Mouse (Mus musculus): ENCODE measurements around the gene Acap3. TPM values are rescaled to one million over a fixed set of nuclear protein-coding genes. Genes with fewer than 3 reads are reported as not detected.
A peak's percentile ranks its signal among the peaks of the same experiment; 100 is the strongest.

The Acap3 gene
- 68.8 and 74.6 TPM in 2 replicates for polyA plus RNA-seq (2015; fragmentation: Nextera tagmentation; extraction: Ambion mirVana)

DNA sequence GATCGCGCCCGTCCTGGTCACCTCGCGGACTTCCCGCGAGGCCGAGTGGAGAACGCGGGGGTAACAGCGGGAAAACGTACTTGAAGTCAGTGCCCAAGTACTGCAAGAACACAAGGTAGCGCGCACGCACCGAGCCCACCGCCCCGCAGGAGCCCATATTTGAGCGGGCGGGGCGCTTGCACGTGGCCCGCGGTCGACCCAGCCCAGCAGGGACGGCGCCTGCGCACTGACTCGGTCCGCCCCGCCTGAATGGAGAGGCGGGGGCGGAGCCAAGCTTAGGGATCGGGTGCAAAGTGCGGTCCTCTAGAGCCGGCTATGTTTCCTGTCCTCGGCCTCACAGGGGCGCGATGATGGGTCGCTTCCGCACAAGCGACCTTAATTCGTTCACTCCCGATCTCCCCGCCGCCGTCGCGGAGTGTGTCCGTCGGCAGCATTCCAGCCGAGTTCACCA lies at the start of gene Acap3, which contains the start of gene Pusl1:
Acap3 (plus strand) TSS at position 272 of the 451 bp plus-strand sequence.
Pusl1 (minus strand) TSS at position 231 of the 451 bp plus-strand sequence.
- peaks cover 43% of the 10 kb centered on the region for H3K36me3 ChIP-seq
- H3K9me3 ChIP-seq: no peaks in the 10 kb centered on the region
- H3K4me2 ChIP-seq: peak within 1 kb of the TSS; percentile 99
- WGBS: under 1% methylated on average over 52 of the region's 52 CpGs
- H3K4me3 ChIP-seq: peak within 1 kb of the TSS; percentile 87
- H3K27ac ChIP-seq (replicated peaks): peak within 1 kb of the TSS; percentile 100
- peak within 1 kb of the TSS; percentile 95 for H3K9ac ChIP-seq
- ATAC-seq (ENCODE audit: low FRiP score, low read depth): peak; percentile 86
- no peaks in the 10 kb centered on the region for H3K27me3 ChIP-seq
- H3K4me1 ChIP-seq (replicated peaks): peaks cover 52% of the 10 kb centered on the region

DNA sequence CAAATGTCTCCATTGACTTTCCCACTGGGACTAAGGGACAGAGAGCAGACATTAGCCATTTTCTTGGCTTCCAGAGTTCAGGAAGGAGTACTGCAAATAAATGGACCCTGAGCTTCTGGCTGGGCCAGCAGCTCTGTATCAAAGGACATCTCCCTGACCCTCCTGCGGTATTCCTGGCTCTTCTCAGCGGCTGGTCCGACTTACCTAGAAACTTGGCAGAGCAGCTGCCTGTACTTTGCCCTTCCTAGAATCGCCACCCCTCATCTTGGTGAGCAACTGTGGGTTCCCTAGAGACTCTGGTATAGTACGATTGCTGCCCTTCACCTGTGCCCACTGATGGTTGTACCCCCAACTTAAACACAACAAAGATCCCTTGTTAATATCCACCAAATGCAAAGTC lies 48.4 kb upstream of the Acap3 start:
- no peaks in the 10 kb centered on the region for H3K36me3 ChIP-seq
- no peak overlapping the region for H3K9ac ChIP-seq
- 88% methylated on average over 5 of the region's 5 CpGs for WGBS
- no peaks in the 10 kb centered on the region for H3K9me3 ChIP-seq
- H3K27ac ChIP-seq (replicated peaks): no peak overlapping the region
- ATAC-seq (ENCODE audit: low FRiP score, low read depth): no peak
- H3K4me3 ChIP-seq: no peak overlapping the region
- peaks cover 6% of the 10 kb centered on the region for H3K27me3 ChIP-seq
- H3K4me1 ChIP-seq (replicated peaks): peaks cover 24% of the 10 kb centered on the region
- H3K4me2 ChIP-seq: no peak overlapping the region

- peaks cover 45% of the 10 kb centered on the region for H3K4me1 ChIP-seq (replicated peaks)
- H3K4me3 ChIP-seq: peak within 1 kb of the TSS; percentile 51
- no peaks in the 10 kb centered on the region for H3K36me3 ChIP-seq
- no peaks in the 10 kb centered on the region for H3K27me3 ChIP-seq
- WGBS: 5% methylated on average over 28 of the region's 65 CpGs
- ATAC-seq (ENCODE audit: low FRiP score, low read depth): peak; percentile 88
- peak within 1 kb of the TSS; percentile 96 for H3K9ac ChIP-seq
- H3K4me2 ChIP-seq: peak within 1 kb of the TSS; percentile 84
- peak within 1 kb of the TSS; percentile 85 for H3K27ac ChIP-seq (replicated peaks)
- no peaks in the 10 kb centered on the region for H3K9me3 ChIP-seq
Measured at GRCm38 (mm10) chr4:155846871-155847578, 44.6 kb upstream of the Acap3 start, which contains the start of gene Dvl1. Dvl1 (plus strand) TSS chr4:155847402.

- Histone ChIP-seq H3K27me3 (no peaks in the 10 kb centered on the region), H3K36me3 (no peaks in the 10 kb centered on the region), H3K9ac (peak overlapping the region; percentile 96), H3K27ac (replicated peaks) (peak overlapping the region; percentile 85), H3K9me3 (no peaks in the 10 kb centered on the region), H3K4me3 (peak overlapping the region; percentile 51), H3K4me1 (replicated peaks) (peaks cover 45% of the 10 kb centered on the region), H3K4me2 (peak overlapping the region; percentile 84)
- under 1% methylated on average over 60 of the region's 69 CpGs for WGBS
- ATAC-seq (ENCODE audit: low FRiP score, low read depth): peak; percentile 63; the same call in 1 of the 2 replicates
Measured at GRCm38 (mm10) chr4:155847591-155848352, 43.9 kb upstream of the Acap3 start.

GRCm38 (mm10) chr4:155848434-155849095 lies 43.1 kb upstream of the Acap3 start:
- Histone ChIP-seq H3K36me3 (no peaks in the 10 kb centered on the region), H3K27ac (replicated peaks) (no peak overlapping the region), H3K27me3 (no peaks in the 10 kb centered on the region), H3K9me3 (no peaks in the 10 kb centered on the region), H3K9ac (peak overlapping the region; percentile 96), H3K4me2 (peak overlapping the region; percentile 84), H3K4me3 (peak overlapping the region; percentile 51), H3K4me1 (replicated peaks) (peaks cover 45% of the 10 kb centered on the region)
- no peak for ATAC-seq (ENCODE audit: low FRiP score, low read depth)
- 57% methylated on average over 7 of the region's 7 CpGs for WGBS

- Histone ChIP-seq H3K9me3 (no peaks in the 10 kb centered on the region), H3K4me3 (0 out of 2 replicates have a peak overlapping the region, but pooled peaks have one; percentile 51), H3K4me2 (peak overlapping the region; percentile 84), H3K9ac (no peak overlapping the region), H3K36me3 (no peaks in the 10 kb centered on the region), H3K4me1 (replicated peaks) (peaks cover 45% of the 10 kb centered on the region), H3K27ac (replicated peaks) (no peak overlapping the region), H3K27me3 (no peaks in the 10 kb centered on the region)
- 85% methylated on average over 2 of the region's 2 CpGs for WGBS
- no peak for ATAC-seq (ENCODE audit: low FRiP score, low read depth)
Measured at GRCm38 (mm10) chr4:155849391-155849790, 42.2 kb upstream of the Acap3 start.

GRCm38 (mm10) chr4:155849792-155850451 lies 41.7 kb upstream of the Acap3 start:
- 0 out of 2 replicates have a peak overlapping the region, but pooled peaks have one; percentile 84 for H3K4me2 ChIP-seq
- no peak overlapping the region for H3K27ac ChIP-seq (replicated peaks)
- 91% methylated on average over 3 of the region's 3 CpGs for WGBS
- peaks cover 4% of the 10 kb centered on the region; the same call in 1 of the 2 replicates for H3K36me3 ChIP-seq
- no peak overlapping the region for H3K4me3 ChIP-seq
- no peak overlapping the region for H3K9ac ChIP-seq
- peaks cover 45% of the 10 kb centered on the region for H3K4me1 ChIP-seq (replicated peaks)
- H3K27me3 ChIP-seq: no peaks in the 10 kb centered on the region
- no peaks in the 10 kb centered on the region for H3K9me3 ChIP-seq
- no peak for ATAC-seq (ENCODE audit: low FRiP score, low read depth)

- no peak overlapping the region for H3K4me3 ChIP-seq
- WGBS: 92% methylated on average over 3 of the region's 3 CpGs
- H3K36me3 ChIP-seq: peaks cover 19% of the 10 kb centered on the region; the same call in 1 of the 2 replicates
- no peaks in the 10 kb centered on the region for H3K27me3 ChIP-seq
- ATAC-seq (ENCODE audit: low FRiP score, low read depth): no peak
- H3K4me2 ChIP-seq: no peak overlapping the region
- H3K9ac ChIP-seq: no peak overlapping the region
- H3K4me1 ChIP-seq (replicated peaks): peaks cover 43% of the 10 kb centered on the region
- no peaks in the 10 kb centered on the region for H3K9me3 ChIP-seq
- no peak overlapping the region for H3K27ac ChIP-seq (replicated peaks)
Measured at GRCm38 (mm10) chr4:155851368-155851767, 40.3 kb upstream of the Acap3 start.

- Histone ChIP-seq H3K4me1 (replicated peaks) (peaks cover 38% of the 10 kb centered on the region), H3K4me2 (no peak overlapping the region), H3K27me3 (no peaks in the 10 kb centered on the region), H3K9me3 (no peaks in the 10 kb centered on the region), H3K27ac (replicated peaks) (no peak overlapping the region), H3K4me3 (no peak overlapping the region), H3K36me3 (peaks cover 24% of the 10 kb centered on the region; the same call in 1 of the 2 replicates), H3K9ac (no peak overlapping the region)
- no peak for ATAC-seq (ENCODE audit: low FRiP score, low read depth)
- WGBS: 62% methylated on average over 2 of the region's 2 CpGs
Measured at GRCm38 (mm10) chr4:155851951-155852411, 39.6 kb upstream of the Acap3 start.

DNA sequence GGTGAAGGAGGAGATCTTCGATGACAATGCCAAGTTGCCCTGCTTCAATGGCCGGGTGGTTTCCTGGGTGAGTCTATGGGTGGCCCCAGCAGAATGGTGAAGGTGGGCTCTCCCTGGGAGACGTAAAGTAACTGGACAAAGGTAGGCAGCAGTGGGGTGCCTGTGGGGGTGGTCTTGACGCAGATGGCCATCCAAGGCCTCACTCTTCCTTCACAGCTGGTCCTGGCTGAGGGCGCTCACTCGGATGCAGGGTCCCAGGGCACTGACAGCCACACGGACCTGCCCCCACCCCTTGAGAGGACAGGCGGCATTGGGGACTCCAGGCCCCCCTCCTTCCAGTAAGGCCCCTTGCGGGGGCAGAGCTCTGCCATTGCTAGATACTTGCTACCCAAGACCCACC lies 38.2 kb upstream of the Acap3 start:
- WGBS: 89% methylated on average over 9 of the region's 9 CpGs
- H3K9me3 ChIP-seq: no peaks in the 10 kb centered on the region
- H3K36me3 ChIP-seq: peaks cover 36% of the 10 kb centered on the region
- ATAC-seq (ENCODE audit: low FRiP score, low read depth): no peak
- H3K4me1 ChIP-seq (replicated peaks): peaks cover 32% of the 10 kb centered on the region
- H3K4me3 ChIP-seq: no peak overlapping the region
- H3K9ac ChIP-seq: no peak overlapping the region
- no peak overlapping the region for H3K27ac ChIP-seq (replicated peaks)
- no peak overlapping the region for H3K4me2 ChIP-seq
- no peaks in the 10 kb centered on the region for H3K27me3 ChIP-seq

- H3K36me3 ChIP-seq: peaks cover 48% of the 10 kb centered on the region
- 97% methylated on average over 12 of the region's 12 CpGs for WGBS
- H3K27ac ChIP-seq (replicated peaks): no peak overlapping the region
- H3K9me3 ChIP-seq: no peaks in the 10 kb centered on the region
- ATAC-seq (ENCODE audit: low FRiP score, low read depth): no peak
- peaks cover 17% of the 10 kb centered on the region for H3K4me1 ChIP-seq (replicated peaks)
- no peak overlapping the region for H3K4me2 ChIP-seq
- no peak overlapping the region for H3K9ac ChIP-seq
- no peaks in the 10 kb centered on the region for H3K27me3 ChIP-seq
- no peak overlapping the region for H3K4me3 ChIP-seq
Measured at GRCm38 (mm10) chr4:155854991-155855390, 36.6 kb upstream of the Acap3 start.

Measured in hindbrain, embryonic 15.5 days (tissue).